ENCODE assay signal across 8 mouse cellular contexts in the genomic region with DNA sequence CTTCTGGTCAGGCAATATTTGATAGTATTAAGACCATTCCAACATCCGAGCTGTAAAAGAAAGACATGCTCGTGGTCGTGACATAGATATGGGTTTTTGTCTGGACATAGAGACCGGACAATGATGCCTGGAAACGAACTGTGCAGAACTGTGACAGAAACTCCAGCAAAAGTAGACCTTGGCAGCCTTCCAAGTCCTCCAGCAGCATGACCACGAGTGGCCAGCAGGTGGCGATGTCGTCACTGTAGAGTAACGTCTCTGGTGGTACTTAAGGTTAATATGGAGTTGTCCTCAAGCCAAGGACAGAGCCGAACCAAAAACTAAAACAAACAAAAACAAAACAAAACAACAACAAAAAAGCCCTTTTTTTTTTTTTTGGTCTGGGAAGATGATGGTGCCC.
DNase-seq lines count a peak whose midpoint lies in the region; ATAC-seq and TF ChIP-seq lines count a peak whose summit lies in the region.

No protein-coding gene starts in this region.

- no peak overlapping the region for H3K9ac ChIP-seq in hindbrain, embryonic 13.5 days
- H3K9ac ChIP-seq in forebrain, embryonic 14.5 days (ENCODE audit: low read length), result no peak overlapping the region
- no peak overlapping the region for H3K9ac ChIP-seq in hindbrain, embryonic 14.5 days

- no peak for ATAC-seq in hindbrain, embryonic 13.5 days (ENCODE audit: low FRiP score)
- peak; percentile 7; the same call in 1 of the 2 replicates for ATAC-seq in forebrain, embryonic 14.5 days
- 0 out of 2 replicates have a peak, but pooled peaks have one; percentile 27 for ATAC-seq in hindbrain, embryonic 14.5 days (ENCODE audit: low FRiP score)

- no peak overlapping the region for H3K4me2 ChIP-seq in hindbrain, embryonic 13.5 days
- no peak overlapping the region for H3K4me2 ChIP-seq in forebrain, embryonic 14.5 days (ENCODE audit: low read length)
- no peak overlapping the region for H3K4me2 ChIP-seq in hindbrain, embryonic 14.5 days (replicated peaks)

- no peaks in the 10 kb centered on the region for H3K27me3 ChIP-seq in hindbrain, embryonic 10.5 days (ENCODE audit: insufficient read depth, poor library complexity, severe bottlenecking)
- no peaks in the 10 kb centered on the region for H3K27me3 ChIP-seq in hindbrain, embryonic 13.5 days
- H3K27me3 ChIP-seq in forebrain, embryonic 14.5 days (replicated peaks; ENCODE audit: control insufficient read depth, insufficient read depth, low read length), result no peaks in the 10 kb centered on the region
- no peaks in the 10 kb centered on the region for H3K27me3 ChIP-seq in hindbrain, embryonic 14.5 days (ENCODE audit: control insufficient read depth, insufficient read depth, low read length)
- no peaks in the 10 kb centered on the region for H3K27me3 ChIP-seq in thymus, adult 2 months (ENCODE audit: control insufficient read depth, insufficient read depth, low read length)

- H3K4me3 ChIP-seq in hindbrain, embryonic 10.5 days, result no peak overlapping the region
- H3K4me3 ChIP-seq in hindbrain, embryonic 13.5 days, result no peak overlapping the region
- no peak overlapping the region for H3K4me3 ChIP-seq in bone marrow, adult 2 months (replicated peaks; ENCODE audit: control insufficient read depth, low read depth, low read length)
- H3K4me3 ChIP-seq in forebrain, embryonic 14.5 days (ENCODE audit: low read depth, low read length), result no peak overlapping the region
- no peak overlapping the region for H3K4me3 ChIP-seq in hindbrain, embryonic 14.5 days (replicated peaks; ENCODE audit: low read length)
- no peak overlapping the region for H3K4me3 ChIP-seq in olfactory bulb, adult 2 months (ENCODE audit: insufficient read depth, low read depth, low read length)
- H3K4me3 ChIP-seq in thymus, adult 2 months (ENCODE audit: control insufficient read depth, insufficient read depth, low read length), result no peak overlapping the region

- intact Hi-C loops in left cerebral cortex, postnatal 14 days (cut with DNase I), result loop anchor here (1.0 kb wide), 1 partner anchor 255 kb away; no protein-coding TSS in a partner anchor

- H3K27ac ChIP-seq in hindbrain, embryonic 10.5 days, result no peak overlapping the region
- H3K27ac ChIP-seq in hindbrain, embryonic 13.5 days, result no peak overlapping the region
- no peak overlapping the region for H3K27ac ChIP-seq in bone marrow, adult 2 months (ENCODE audit: control insufficient read depth, insufficient read depth, low read depth, low read length, poor library complexity)
- H3K27ac ChIP-seq in forebrain, embryonic 14.5 days (ENCODE audit: low read depth, low read length), result no peak overlapping the region
- H3K27ac ChIP-seq in hindbrain, embryonic 14.5 days, result no peak overlapping the region
- H3K27ac ChIP-seq in olfactory bulb, adult 2 months (ENCODE audit: insufficient read depth, low read depth, low read length), result no peak overlapping the region
- no peak overlapping the region for H3K27ac ChIP-seq in thymus, adult 2 months (ENCODE audit: control insufficient read depth, insufficient read depth, low read length)

- DNase-seq in hindbrain, embryonic 10.5 days (ENCODE audit: low spot score), result peak; percentile 80
- DNase-seq in forebrain, embryonic 14.5 days (ENCODE audit: low spot score), result peak; percentile 81
- DNase-seq in hindbrain, embryonic 14.5 days (ENCODE audit: low spot score), result peak; percentile 87
- peak; percentile 90 to 94 for DNase-seq in left cerebral cortex, postnatal 14 days (ENCODE audit: low spot score in 2 of 2)
- DNase-seq in thymus, adult 2 months, result peak; percentile 81

- H3K36me3 ChIP-seq in hindbrain, embryonic 10.5 days, result no peaks in the 10 kb centered on the region
- H3K36me3 ChIP-seq in hindbrain, embryonic 13.5 days, result no peaks in the 10 kb centered on the region
- H3K36me3 ChIP-seq in forebrain, embryonic 14.5 days (ENCODE audit: control insufficient read depth, insufficient read depth, low read length), result no peaks in the 10 kb centered on the region
- no peaks in the 10 kb centered on the region for H3K36me3 ChIP-seq in hindbrain, embryonic 14.5 days (replicated peaks; ENCODE audit: control insufficient read depth, insufficient read depth)
- H3K36me3 ChIP-seq in thymus, adult 2 months (ENCODE audit: control insufficient read depth, insufficient read depth, low read length), result no peaks in the 10 kb centered on the region

- peak; percentile 85 for TF ChIP-seq CTCF in bone marrow, adult 2 months (IDR thresholded peaks at IDR 0.05; ENCODE audit: control insufficient read depth, insufficient read depth, low read length)
- peak; percentile 71 for TF ChIP-seq CTCF in olfactory bulb, adult 2 months (IDR thresholded peaks at IDR 0.05; ENCODE audit: insufficient read depth, low read depth, low read length)
- peak; percentile 88 for TF ChIP-seq CTCF in thymus, adult 2 months (IDR thresholded peaks at IDR 0.05; ENCODE audit: borderline replicate concordance, control insufficient read depth, extremely low read depth, insufficient read depth, low read length, poor library complexity)

- no peak for TF ChIP-seq POLR2A in bone marrow, adult 2 months (IDR thresholded peaks at IDR 0.05; ENCODE audit: borderline replicate concordance, control insufficient read depth, low read depth, low read length)
- TF ChIP-seq POLR2A in olfactory bulb, adult 2 months (IDR thresholded peaks at IDR 0.05; ENCODE audit: insufficient read depth, low read depth, low read length), result no peak
- no peak for TF ChIP-seq POLR2A in thymus, adult 2 months (IDR thresholded peaks at IDR 0.05; ENCODE audit: control insufficient read depth, extremely low read depth, insufficient read depth, low read length, poor library complexity)

- WGBS in hindbrain, embryonic 10.5 days, result 44% methylated on average over 10 of the region's 10 CpGs
- WGBS in hindbrain, embryonic 13.5 days, result 26% methylated on average over 10 of the region's 10 CpGs
- whole genome bisulfite sequencing in bone marrow, adult 2 months, result 26% methylated on average over 10 of the region's 10 CpGs
- 13% methylated on average over 10 of the region's 10 CpGs for WGBS in forebrain, embryonic 14.5 days
- WGBS in hindbrain, embryonic 14.5 days, result 31% methylated on average over 10 of the region's 10 CpGs
- 8% methylated on average over 10 of the region's 10 CpGs for WGBS in olfactory bulb, adult 2 months
- 33% methylated on average over 10 of the region's 10 CpGs for WGBS in thymus, adult 2 months

- H3K4me1 ChIP-seq in hindbrain, embryonic 10.5 days (replicated peaks), result no peaks in the 10 kb centered on the region
- peaks cover 20% of the 10 kb centered on the region for H3K4me1 ChIP-seq in hindbrain, embryonic 13.5 days (replicated peaks)
- H3K4me1 ChIP-seq in bone marrow, adult 2 months (ENCODE audit: control insufficient read depth, insufficient read depth, low read length), result no peaks in the 10 kb centered on the region
- peaks cover 11% of the 10 kb centered on the region; the same call in 1 of the 2 replicates for H3K4me1 ChIP-seq in forebrain, embryonic 14.5 days (ENCODE audit: control insufficient read depth, insufficient read depth, low read length)
- peaks cover 13% of the 10 kb centered on the region for H3K4me1 ChIP-seq in hindbrain, embryonic 14.5 days (replicated peaks; ENCODE audit: control insufficient read depth, insufficient read depth, low read length)
- no peaks in the 10 kb centered on the region for H3K4me1 ChIP-seq in olfactory bulb, adult 2 months (ENCODE audit: control insufficient read depth, insufficient read depth, low read length)
- H3K4me1 ChIP-seq in thymus, adult 2 months (replicated peaks; ENCODE audit: control insufficient read depth, insufficient read depth, low read length), result no peaks in the 10 kb centered on the region

- H3K9me3 ChIP-seq in hindbrain, embryonic 10.5 days, result no peaks in the 10 kb centered on the region
- no peaks in the 10 kb centered on the region for H3K9me3 ChIP-seq in hindbrain, embryonic 13.5 days
- H3K9me3 ChIP-seq in forebrain, embryonic 14.5 days (replicated peaks; ENCODE audit: control insufficient read depth, low read length), result no peaks in the 10 kb centered on the region
- H3K9me3 ChIP-seq in hindbrain, embryonic 14.5 days (ENCODE audit: control insufficient read depth, low read length), result no peaks in the 10 kb centered on the region
